Mouse (Mus musculus) kidney, adult 2 months (tissue): Measurements from ENCODE around the gene Smyd5. TPM values are rescaled to one million over a fixed set of nuclear protein-coding genes. Genes with fewer than 3 reads are reported as not detected.

Source experiments
- DNase-seq: peaks from one replicate; pipeline ENCODE4 v3.0.0; 2021
- H3K27ac ChIP-seq: fragments of 200-500 bp; 2 replicates; pipeline ENCODE4 v1.5.1; 2012; ENCODE audit warnings: low read depth, low read length, control low read depth, inconsistent platforms; ENCODE audit not compliant: insufficient read depth
- H3K27me3 ChIP-seq: fragments of 200-500 bp; replicated peaks from 2 replicates; pipeline ENCODE4 v1.6.1; 2012; ENCODE audit warnings: mild to moderate bottlenecking, moderate library complexity, low read length, inconsistent platforms; ENCODE audit not compliant: control insufficient read depth, insufficient read depth
- H3K36me3 ChIP-seq: fragments of 200-500 bp; 2 replicates; pipeline ENCODE4 v1.6.1; 2012; ENCODE audit warnings: mild to moderate bottlenecking, moderate library complexity, low read length, inconsistent platforms; ENCODE audit not compliant: control insufficient read depth, insufficient read depth
- H3K4me1 ChIP-seq: fragments of 200-500 bp; 2 replicates; pipeline ENCODE4 v1.6.1; 2011; ENCODE audit warnings: low read length; ENCODE audit not compliant: control insufficient read depth, insufficient read depth
- H3K4me3 ChIP-seq: fragments of 200-500 bp; 2 replicates; pipeline ENCODE4 v1.5.1; 2011; ENCODE audit warnings: mild to moderate bottlenecking, low read depth, low read length, control low read depth; ENCODE audit not compliant: insufficient read depth
- CTCF ChIP-seq: fragments of 200-500 bp; conservative IDR thresholded peaks from 2 replicates; pipeline ENCODE4 v1.5.1; 2011; ENCODE audit warnings: low read depth, mild to moderate bottlenecking, control low read depth, low read length, moderate library complexity, mixed read lengths; ENCODE audit not compliant: insufficient read depth, insufficient read length
- POLR2A ChIP-seq: fragments of 200-500 bp; IDR thresholded peaks from one replicate; pipeline ENCODE4 v1.6.1; 2011; ENCODE audit warnings: low read depth, low read length, control low read depth
- WGBS: fragments of 180-500 bp; shearing (Covaris S2); methylation state at CpG from one replicate; pipeline ENCODE4 v1.1.7; 2018; 5-methylcytosine and 5-hydroxymethylcytosine counted together
- polyA plus RNA-seq: library from polyadenylated mRNA; depleted of rRNA; stranded (reverse); fragments of >200 nt; gene quantifications from 2 replicates; pipeline ENCODE4 v1.2.3, GENCODE M21; 2012

Gene Smyd5
- polyA plus RNA-seq, 1 experiment = 16.4 TPM

GRCm38 (mm10) chr6:85465381-85465780 is 33.6 kb downstream of the Smyd5 start:
- no peak overlapping the region for H3K27ac ChIP-seq
- H3K4me3 ChIP-seq = no peak overlapping the region
- H3K36me3 ChIP-seq = peaks cover 17% of the 10 kb centered on the region
- DNase-seq = no peak
- no peaks in the 10 kb centered on the region for H3K27me3 ChIP-seq
- no peak for TF ChIP-seq POLR2A
- TF ChIP-seq CTCF = no peak
- no peaks in the 10 kb centered on the region for H3K4me1 ChIP-seq

- H3K27me3 ChIP-seq = no peaks in the 10 kb centered on the region
- WGBS = 73% methylated on average over 5 of the region's 5 CpGs
- TF ChIP-seq CTCF = no peak
- TF ChIP-seq POLR2A = no peak
- no peaks in the 10 kb centered on the region for H3K4me1 ChIP-seq
- DNase-seq = no peak
- H3K4me3 ChIP-seq = no peak overlapping the region
- H3K36me3 ChIP-seq = peaks cover 6% of the 10 kb centered on the region
- H3K27ac ChIP-seq = no peak overlapping the region
Measured at GRCm38 (mm10) chr6:85469660-85470430, 38.1 kb downstream of the Smyd5 start.

GRCm38 (mm10) chr6:85471962-85472361 is 40.2 kb downstream of the Smyd5 start:
- no peak for DNase-seq
- WGBS = 61% methylated on average over 8 of the region's 8 CpGs
- Histone ChIP-seq H3K36me3 (no peaks in the 10 kb centered on the region; the same call in 1 of the 2 replicates), H3K27ac (no peak overlapping the region), H3K27me3 (no peaks in the 10 kb centered on the region), H3K4me3 (no peak overlapping the region), H3K4me1 (no peaks in the 10 kb centered on the region)
- no peak for TF ChIP-seq POLR2A
- TF ChIP-seq CTCF = no peak

GRCm38 (mm10) chr6:85472542-85472941 is 40.8 kb downstream of the Smyd5 start:
- H3K4me1 ChIP-seq = no peaks in the 10 kb centered on the region
- TF ChIP-seq POLR2A (no peak), CTCF (no peak)
- DNase-seq = no peak
- no peaks in the 10 kb centered on the region for H3K27me3 ChIP-seq
- no peak overlapping the region for H3K27ac ChIP-seq
- H3K4me3 ChIP-seq = no peak overlapping the region
- WGBS = 70% methylated on average over 5 of the region's 5 CpGs
- no peaks in the 10 kb centered on the region for H3K36me3 ChIP-seq

GRCm38 (mm10) chr6:85475581-85475980 is 43.8 kb downstream of the Smyd5 start:
- no peak for DNase-seq
- Histone ChIP-seq H3K36me3 (no peaks in the 10 kb centered on the region), H3K27ac (no peak overlapping the region), H3K4me1 (no peaks in the 10 kb centered on the region), H3K4me3 (no peak overlapping the region), H3K27me3 (no peaks in the 10 kb centered on the region)
- WGBS = 93% methylated on average over 3 of the region's 3 CpGs
- TF ChIP-seq CTCF = no peak
- TF ChIP-seq POLR2A = no peak

- H3K27ac ChIP-seq = no peak overlapping the region
- no peaks in the 10 kb centered on the region for H3K36me3 ChIP-seq
- no peak for TF ChIP-seq POLR2A
- peak; percentile 57 for TF ChIP-seq CTCF
- WGBS = 33% methylated on average over 10 of the region's 10 CpGs
- no peaks in the 10 kb centered on the region for H3K4me1 ChIP-seq
- H3K4me3 ChIP-seq = no peak overlapping the region
- H3K27me3 ChIP-seq = no peaks in the 10 kb centered on the region
- DNase-seq = no peak
Measured at GRCm38 (mm10) chr6:85477366-85477917, 45.7 kb downstream of the Smyd5 start.

GRCm38 (mm10) chr6:85478416-85478815 is 46.6 kb downstream of the Smyd5 start:
- Histone ChIP-seq H3K4me1 (no peaks in the 10 kb centered on the region), H3K27ac (no peak overlapping the region), H3K4me3 (no peak overlapping the region), H3K36me3 (no peaks in the 10 kb centered on the region), H3K27me3 (no peaks in the 10 kb centered on the region)
- 43% methylated on average over 14 of the region's 14 CpGs for WGBS
- no peak for DNase-seq
- TF ChIP-seq POLR2A (no peak), CTCF (no peak)

- no peak for TF ChIP-seq CTCF
- no peak for TF ChIP-seq POLR2A
- H3K4me3 ChIP-seq = no peak overlapping the region
- H3K4me1 ChIP-seq = no peaks in the 10 kb centered on the region
- no peak for DNase-seq
- no peak overlapping the region for H3K27ac ChIP-seq
- no peaks in the 10 kb centered on the region for H3K36me3 ChIP-seq
- WGBS = 79% methylated on average over 5 of the region's 5 CpGs
- no peaks in the 10 kb centered on the region for H3K27me3 ChIP-seq
Measured at GRCm38 (mm10) chr6:85479979-85480378, 48.2 kb downstream of the Smyd5 start.
